Mouse (Mus musculus): ENCODE data around the gene Ebpl. TPM values are rescaled to one million over a fixed set of nuclear protein-coding genes. Genes with fewer than 3 reads are reported as not detected.

The Ebpl gene
- polyA plus RNA-seq (2012; rRNA removed), result 2.3 and 2.4 TPM in 2 replicates

GRCm38 (mm10) chr14:61360131-61360980, at the start of gene Ebpl:
Ebpl (minus strand) TSS chr14:61360439.

DNA sequence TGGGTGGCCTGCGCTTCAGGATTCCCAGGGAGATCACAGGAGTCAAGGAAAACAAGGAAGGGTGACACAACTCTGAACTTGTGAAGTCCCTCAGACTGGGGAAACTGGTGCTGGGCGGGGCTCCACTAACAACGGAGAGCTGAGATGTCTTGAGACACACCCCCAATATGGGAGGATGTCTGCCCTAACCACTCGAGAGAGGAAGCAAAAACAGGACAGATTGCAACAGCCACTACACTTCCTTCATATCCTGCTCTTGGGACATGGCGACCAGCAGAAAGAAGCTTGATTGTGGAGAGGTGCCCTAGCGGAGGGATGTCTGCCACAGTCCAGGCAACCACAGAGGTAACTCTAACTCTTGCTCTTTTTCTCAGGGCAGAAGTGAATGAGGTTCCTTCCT, 50.6 kb downstream of the Ebpl start, which contains the start of gene Arl11:
TSS of gene Arl11 (plus strand) at position 161 of the 400 bp plus-strand sequence.

Other genes with a start within 250 kb of the Ebpl start
- gene Sacs, start 222.0 kb downstream of the Ebpl start, polyA plus RNA-seq (2012; rRNA removed), result 0.29 and 0.49 TPM in 2 replicates
- 0.16 and 0.19 TPM in 2 replicates for gene Sgcg, start 101.9 kb downstream of the Ebpl start, polyA plus RNA-seq (2012; rRNA removed)
- 1.2 and 1.8 TPM in 2 replicates for gene Arl11, start 50.7 kb downstream of the Ebpl start, polyA plus RNA-seq (2012; rRNA removed)
- 2.3 and 3.2 TPM in 2 replicates for gene Kpna3, start 79.4 kb upstream of the Ebpl start, polyA plus RNA-seq (2012; rRNA removed)
- 18.0 and 22.7 TPM in 2 replicates for gene Spryd7, start 196.4 kb upstream of the Ebpl start, polyA plus RNA-seq (2012; rRNA removed)
- gene Trim13, start 237.8 kb upstream of the Ebpl start, polyA plus RNA-seq (2012; rRNA removed), result 0.58 and 0.68 TPM in 2 replicates
- not detected in 2 replicates for gene Kcnrg, start 247.0 kb upstream of the Ebpl start, polyA plus RNA-seq (2012; rRNA removed)

Measured in colon, adult 2 months (tissue).